Mouse (Mus musculus) CH12.LX (cell line): ENCODE data around the gene Ntn1. TPM values are rescaled to one million over a fixed set of nuclear protein-coding genes. Genes with fewer than 3 reads are reported as not detected.

Experiments
- DNase-seq: peaks from one replicate; pipeline ENCODE4 v3.0.0-alpha.2; 2013; ENCODE audit errors: extremely low read depth
- H3K27ac ChIP-seq: 2 replicates; pipeline ENCODE4 v1.5.1; 2012; ENCODE audit warnings: low read depth, mild to moderate bottlenecking, control low read depth, moderate library complexity; ENCODE audit not compliant: insufficient read depth
- H3K27me3 ChIP-seq: replicated peaks from 2 replicates; pipeline ENCODE3; 2012; ENCODE audit warnings: inconsistent platforms
- H3K36me3 ChIP-seq, 2 experiments: replicated peaks in 1 of 2; 2 replicates each; pipeline versions ENCODE3 to v1.6.1; 2012; ENCODE audit warnings: inconsistent platforms in 1 of 2, low read length in 1 of 2, mild to moderate bottlenecking in 1 of 2, mixed read lengths in 1 of 2, moderate library complexity in 1 of 2; ENCODE audit not compliant: control insufficient read depth in 1 of 2, insufficient read depth in 1 of 2
- H3K4me1 ChIP-seq, 2 experiments: 2 replicates each; pipeline ENCODE4 v1.6.1; 2012; ENCODE audit warnings: inconsistent platforms in 1 of 2, moderate library complexity in 1 of 2; ENCODE audit not compliant: insufficient read depth in 2 of 2, control insufficient read depth in 1 of 2
- H3K4me2 ChIP-seq: 2 replicates; pipeline ENCODE4 v1.6.1; 2012; ENCODE audit warnings: low read depth, mild to moderate bottlenecking, control low read depth; ENCODE audit not compliant: poor library complexity, insufficient read depth, severe bottlenecking
- H3K4me3 ChIP-seq, 3 experiments: fragments of 150-350 bp in 1 of 3; sonication (generic) in 1 of 3; replicated peaks in 1 of 3; 2 replicates each; pipeline versions ENCODE3 to v1.5.1; 2011 to 2012; ENCODE audit warnings: low read depth in 2 of 3, low read length in 2 of 3, mild to moderate bottlenecking in 2 of 3, moderate library complexity in 2 of 3, control low read depth in 1 of 3, improper control_type of control experiment in 1 of 3, inconsistent platforms in 1 of 3, mixed read lengths in 1 of 3; ENCODE audit not compliant: poor library complexity in 1 of 3
- H3K79me2 ChIP-seq: replicated peaks from 2 replicates; pipeline ENCODE4 v1.6.1; 2012; ENCODE audit warnings: mild to moderate bottlenecking, moderate library complexity; ENCODE audit not compliant: control insufficient read depth, poor library complexity, insufficient read depth, severe bottlenecking; ENCODE audit errors: extremely low read depth
- H3K9ac ChIP-seq: 2 replicates; pipeline ENCODE4 v1.6.1; 2012; ENCODE audit warnings: low read depth, mild to moderate bottlenecking, control low read depth, moderate library complexity; ENCODE audit not compliant: insufficient read depth
- H3K9me3 ChIP-seq: replicated peaks from 2 replicates; pipeline ENCODE3; 2012; ENCODE audit warnings: low read length, inconsistent platforms, mixed read lengths
- BHLHE40 ChIP-seq: IDR thresholded peaks from 2 replicates; pipeline ENCODE4 v1.6.1; 2011; ENCODE audit warnings: mild to moderate bottlenecking, low read depth, low read length, improper control_type of control experiment
- CHD2 ChIP-seq: IDR thresholded peaks from 2 replicates; pipeline ENCODE4 v1.6.1; 2011; ENCODE audit warnings: low read length, improper control_type of control experiment
- CTCF ChIP-seq, 2 experiments: IDR thresholded peaks in 1 of 2; conservative IDR thresholded peaks in 1 of 2; 2 replicates each; pipeline ENCODE4 v1.5.1; 2011 to 2012; ENCODE audit warnings: low read depth in 2 of 2, low read length in 2 of 2, improper control_type of control experiment in 1 of 2, inconsistent platforms in 1 of 2, mild to moderate bottlenecking in 1 of 2, moderate library complexity in 1 of 2
- ELF1 ChIP-seq: IDR thresholded peaks from 2 replicates; pipeline ENCODE4 v1.6.1; 2014; ENCODE audit warnings: low read depth, mild to moderate bottlenecking, inconsistent platforms, low read length, improper control_type of control experiment
- EP300 ChIP-seq: IDR thresholded peaks from 2 replicates; pipeline ENCODE4 v1.6.1; 2011; ENCODE audit warnings: low read length, improper control_type of control experiment
- ETS1 ChIP-seq: conservative IDR thresholded peaks from 2 replicates; pipeline ENCODE4 v1.6.1; 2012; ENCODE audit warnings: low read depth, mild to moderate bottlenecking, inconsistent platforms, low read length, improper control_type of control experiment, moderate library complexity
- KAT2A ChIP-seq: IDR thresholded peaks from 2 replicates; pipeline ENCODE4 v1.6.1; 2012; ENCODE audit warnings: low read length, improper control_type of control experiment, inconsistent platforms; ENCODE audit not compliant: insufficient replicate concordance
- MAFK ChIP-seq: IDR thresholded peaks from 2 replicates; pipeline ENCODE4 v1.6.1; 2011; ENCODE audit warnings: low read length, improper control_type of control experiment; ENCODE audit not compliant: insufficient replicate concordance
- MAZ ChIP-seq: IDR thresholded peaks from 2 replicates; pipeline ENCODE4 v1.6.1; 2012; ENCODE audit warnings: low read depth, mild to moderate bottlenecking, inconsistent platforms, low read length, improper control_type of control experiment, moderate library complexity
- MEF2A ChIP-seq: IDR thresholded peaks from 2 replicates; pipeline ENCODE4 v1.6.1; 2014; ENCODE audit warnings: low read depth, mild to moderate bottlenecking, inconsistent platforms, low read length, improper control_type of control experiment, borderline replicate concordance
- MXI1 ChIP-seq: IDR thresholded peaks from 2 replicates; pipeline ENCODE4 v1.6.1; 2011; ENCODE audit warnings: mild to moderate bottlenecking, low read depth, low read length, improper control_type of control experiment
- NELFE ChIP-seq: IDR thresholded peaks from 2 replicates; pipeline ENCODE4 v1.6.1; 2011; ENCODE audit warnings: low read depth, low read length, improper control_type of control experiment
- NRF1 ChIP-seq: IDR thresholded peaks from 2 replicates; pipeline ENCODE4 v1.6.1; 2014; ENCODE audit warnings: low read depth, mild to moderate bottlenecking, inconsistent platforms, low read length, improper control_type of control experiment, moderate library complexity
- PAX5 ChIP-seq: IDR thresholded peaks from 2 replicates; pipeline ENCODE4 v1.6.1; 2012; ENCODE audit warnings: low read length, inconsistent platforms, mixed read lengths
- POLR2A ChIP-seq: IDR thresholded peaks from 2 replicates; pipeline ENCODE4 v1.6.1; 2011; ENCODE audit warnings: low read depth, mild to moderate bottlenecking, improper control_type of control experiment, low read length
- POLR2AphosphoS2 ChIP-seq: IDR thresholded peaks from 2 replicates; pipeline ENCODE4 v1.6.1; 2011; ENCODE audit warnings: low read depth, low read length, improper control_type of control experiment
- RAD21 ChIP-seq: IDR thresholded peaks from 2 replicates; pipeline ENCODE4 v1.6.1; 2011; ENCODE audit warnings: low read depth, mild to moderate bottlenecking, low read length, improper control_type of control experiment, moderate library complexity
- TCF12 ChIP-seq: IDR thresholded peaks from 2 replicates; pipeline ENCODE4 v1.6.1; 2014; ENCODE audit warnings: low read depth, mild to moderate bottlenecking, inconsistent platforms, low read length, improper control_type of control experiment
- UBTF ChIP-seq: IDR thresholded peaks from 2 replicates; pipeline ENCODE4 v1.6.1; 2012; ENCODE audit warnings: low read depth, mild to moderate bottlenecking, inconsistent platforms, low read length, improper control_type of control experiment, moderate library complexity
- USF1 ChIP-seq: IDR thresholded peaks from 2 replicates; pipeline ENCODE4 v1.6.1; 2014; ENCODE audit warnings: low read depth, mild to moderate bottlenecking, inconsistent platforms, low read length, improper control_type of control experiment
- ZC3H11A ChIP-seq: IDR thresholded peaks from 2 replicates; pipeline ENCODE4 v1.6.1; 2012; ENCODE audit warnings: low read depth, mild to moderate bottlenecking, inconsistent platforms, low read length, improper control_type of control experiment
- ZKSCAN1 ChIP-seq: IDR thresholded peaks from 2 replicates; pipeline ENCODE4 v1.6.1; 2012; ENCODE audit warnings: low read depth, inconsistent platforms, low read length, improper control_type of control experiment, borderline replicate concordance
- ZMIZ1 ChIP-seq: IDR thresholded peaks from 2 replicates; pipeline ENCODE4 v1.6.1; 2012; ENCODE audit warnings: low read depth, mild to moderate bottlenecking, inconsistent platforms, low read length, improper control_type of control experiment
- ZNF384 ChIP-seq: IDR thresholded peaks from 2 replicates; pipeline ENCODE4 v1.6.1; 2012; ENCODE audit warnings: low read depth, low read length, improper control_type of control experiment, inconsistent platforms
- dilution Hi-C: fragments of 300-500 bp; cut with MboI; formaldehyde crosslinking; loops from 2 replicates; pipeline ENCODE4 v1.14.3; 2020; ENCODE audit warnings: low sequenced_read_pairs; ENCODE audit not compliant: extremely low pct_unique_long_range_greater_than_20kb, extremely low pct_ligation_motif_present
- in situ Hi-C: fragments of 300-500 bp; cut with MboI; formaldehyde crosslinking; loops from 3 replicates; pipeline ENCODE4 v1.14.3; 2019; ENCODE audit warnings: low sequenced_read_pairs, low pct_ligation_motif_present, low pct_unique_long_range_greater_than_20kb, mixed read lengths
- polyA plus RNA-seq: library from polyadenylated mRNA; unstranded; fragments of >175 nt; gene quantifications from 2 replicates; pipeline ENCODE4 v1.2.1, GENCODE M21; 2012; ENCODE audit warnings: low read depth; ENCODE audit not compliant: insufficient read length
- total RNA-seq, 2 experiments: library from RNA; depleted of rRNA; stranded (reverse); fragments of 300-350 nt in 1 of 2; fragments of >200 nt in 1 of 2; gene quantifications; 2 replicates each; pipeline ENCODE4 v1.2.3; 2012 to 2014

Ntn1 gene
- total and polyA plus RNA-seq, 3 experiments, result 0.54 to 1.2 (median 0.59) TPM

DNA sequence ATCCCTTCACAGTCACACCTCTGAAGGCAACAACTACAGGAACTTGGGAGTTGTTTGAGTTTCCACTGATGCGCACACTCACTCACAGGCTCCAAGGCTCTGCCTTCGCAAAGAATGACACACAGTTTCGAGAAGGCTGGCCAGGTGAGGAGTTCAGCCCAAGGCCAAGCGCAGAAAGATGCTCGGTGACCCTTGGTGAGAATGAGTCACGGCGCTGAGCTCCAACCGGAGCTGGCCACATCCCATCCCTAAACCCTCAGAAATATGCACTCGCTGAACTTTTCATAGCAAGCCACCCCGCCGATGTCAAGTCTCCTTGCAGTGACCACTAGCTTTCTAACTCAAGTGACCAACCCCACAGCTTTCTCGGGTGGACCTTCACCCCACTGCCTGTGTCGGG, 60.8 kb downstream of the Ntn1 start:
- Histone ChIP-seq H3K79me2 (no peaks in the 10 kb centered on the region), H3K4me2 (no peak overlapping the region), H3K9me3 (no peaks in the 10 kb centered on the region), H3K4me1 (no peaks in the 10 kb centered on the region), H3K27ac (no peak overlapping the region), H3K4me3 (no peak overlapping the region), H3K27me3 (no peaks in the 10 kb centered on the region), H3K36me3 (no peaks in the 10 kb centered on the region), H3K9ac (no peak overlapping the region)
- dilution Hi-C loops, result no loop called here
- DNase-seq, result no peak
- TF ChIP-seq POLR2A (no peak), ZNF384 (no peak), UBTF (no peak), MAZ (no peak), ELF1 (no peak), ETS1 (no peak), ZC3H11A (no peak), POLR2AphosphoS2 (no peak), MXI1 (no peak), ZMIZ1 (no peak), USF1 (no peak), CTCF (conservative IDR thresholded peaks at IDR 0.05 in 1 of 2, IDR thresholded peaks at IDR 0.05 in 1 of 2; ENCODE audit: low read depth in 2 of 2, low read length in 2 of 2) (no peak)
- in situ Hi-C loops, result no loop called here

DNA sequence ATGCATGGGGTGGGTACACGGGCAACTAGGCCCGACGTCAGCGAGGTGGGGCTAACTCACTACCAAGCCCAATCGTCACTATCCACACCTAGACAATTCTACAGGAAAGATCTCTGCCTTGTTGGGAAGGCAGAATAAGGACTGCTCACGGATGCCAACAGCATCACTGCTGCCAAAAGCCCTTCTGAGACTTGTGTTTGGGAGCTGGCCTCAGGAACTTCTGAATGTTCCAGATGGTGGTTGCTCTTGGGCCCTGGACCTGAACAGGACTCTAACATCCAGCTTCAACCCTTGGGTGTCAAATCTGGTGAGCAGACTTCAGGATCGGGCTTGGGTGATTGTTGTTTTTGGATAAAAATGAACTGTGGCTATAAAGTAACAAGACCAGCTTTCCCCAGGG, 61.3 kb downstream of the Ntn1 start:
- Histone ChIP-seq H3K79me2 (no peaks in the 10 kb centered on the region), H3K27me3 (no peaks in the 10 kb centered on the region), H3K4me2 (no peak overlapping the region)
- dilution Hi-C loops, result no loop called here
- no peak for TF ChIP-seq ZKSCAN1
- no peak for TF ChIP-seq CTCF (conservative IDR thresholded peaks at IDR 0.05 in 1 of 2, IDR thresholded peaks at IDR 0.05 in 1 of 2; ENCODE audit: low read depth in 2 of 2, low read length in 2 of 2)
- TF ChIP-seq ZMIZ1, result no peak
- no peak for TF ChIP-seq RAD21
- no peak for TF ChIP-seq CHD2
- TF ChIP-seq KAT2A, result no peak
- no peak for TF ChIP-seq MXI1
- no peak for TF ChIP-seq BHLHE40
- no peak for TF ChIP-seq NELFE
- no peak for TF ChIP-seq ZNF384
- TF ChIP-seq ZC3H11A, result no peak
- TF ChIP-seq PAX5, result no peak
- TF ChIP-seq MAFK, result no peak
- no peak for TF ChIP-seq EP300
- no peak for TF ChIP-seq TCF12
- TF ChIP-seq ETS1, result no peak
- TF ChIP-seq MEF2A, result no peak
- TF ChIP-seq POLR2A, result no peak
- no peak for TF ChIP-seq NRF1
- no peak for TF ChIP-seq UBTF
- TF ChIP-seq, all 38 proteins: peak for 0
- no peak overlapping the region for H3K4me3 ChIP-seq
- in situ Hi-C loops, result no loop called here
- no peak for DNase-seq
- H3K4me1 ChIP-seq, result no peaks in the 10 kb centered on the region
- H3K27ac ChIP-seq, result no peak overlapping the region
- H3K9ac ChIP-seq, result no peak overlapping the region
- no peaks in the 10 kb centered on the region for H3K9me3 ChIP-seq
- H3K36me3 ChIP-seq, result no peaks in the 10 kb centered on the region
